In the genomic region with DNA sequence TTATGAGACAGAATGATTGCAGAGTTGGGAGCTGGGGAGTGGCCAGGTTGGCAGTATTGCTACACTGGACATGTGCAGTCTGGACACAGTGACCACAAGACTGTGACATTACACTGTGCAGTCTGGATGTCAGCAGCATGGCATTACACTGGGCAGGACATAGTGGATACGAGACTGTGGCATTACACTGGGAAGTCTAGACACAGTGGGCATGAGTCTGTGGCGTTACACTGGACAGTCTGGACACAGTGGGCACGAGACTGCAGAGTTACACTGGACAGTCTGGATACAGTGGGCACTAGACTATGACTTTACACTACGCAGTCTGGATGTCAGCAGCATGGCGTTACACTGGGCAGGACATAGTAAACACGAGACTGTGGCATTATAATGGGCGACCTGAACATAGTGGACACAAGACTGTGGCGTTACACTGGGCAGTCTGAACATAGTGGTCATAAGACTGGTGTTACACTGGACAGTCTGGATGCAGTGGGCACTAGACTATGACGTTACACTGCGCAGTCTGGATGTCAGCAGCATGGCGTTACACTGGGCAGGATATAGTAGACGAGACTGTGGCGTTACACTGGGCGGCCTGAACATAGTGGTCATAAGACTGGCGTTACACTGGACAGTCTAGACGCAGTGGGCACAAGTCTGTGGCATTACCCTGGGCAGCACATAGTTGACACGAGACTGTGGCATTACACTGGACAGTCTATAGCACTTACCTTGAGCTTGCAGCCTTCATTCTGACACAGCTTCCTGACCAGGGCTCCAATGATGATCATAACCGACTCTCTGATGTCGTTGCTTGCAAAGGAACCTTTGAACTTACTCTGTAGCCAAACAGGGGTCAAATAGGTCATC, we compare ENCODE assay signal across 21 mouse cellular contexts. TPM values are rescaled to one million over a fixed set of nuclear protein-coding genes. Genes with fewer than 3 reads are reported as not detected.
DNase-seq lines count a peak whose midpoint lies in the region; ATAC-seq lines count a peak whose summit lies in the region.
"Had no signal": no experiment of that assay in that cellular context is flagged by ENCODE, and none has a peak within 500 bp of the region (broad histone marks: within the 10 kb centered on the region; RNA-seq: fewer than 3 reads in every experiment).

No protein-coding gene starts in this region.

- H3K9ac ChIP-seq in kidney, embryonic 16.5 days (replicated peaks; ENCODE audit: low read length), result no peak overlapping the region
- H3K9ac ChIP-seq in midbrain, embryonic 12.5 days (replicated peaks), result no peak overlapping the region
- H3K9ac ChIP-seq in intestine, embryonic 16.5 days (ENCODE audit: low read depth, low read length), result no peak overlapping the region
- H3K9ac ChIP-seq: embryonic facial prominence, embryonic 15.5 days; forebrain, embryonic 12.5 days; limb, embryonic 12.5 days had no signal

- H3K9me3 ChIP-seq in kidney, embryonic 16.5 days (ENCODE audit: low read length), result no peaks in the 10 kb centered on the region
- no peaks in the 10 kb centered on the region for H3K9me3 ChIP-seq in midbrain, embryonic 12.5 days
- no peaks in the 10 kb centered on the region for H3K9me3 ChIP-seq in midbrain, embryonic 10.5 days (replicated peaks)
- H3K9me3 ChIP-seq in intestine, embryonic 16.5 days (ENCODE audit: control insufficient read depth, low read length), result no peaks in the 10 kb centered on the region
- H3K9me3 ChIP-seq: embryonic facial prominence, embryonic 15.5 days; forebrain, embryonic 12.5 days; limb, embryonic 12.5 days had no signal

- no peak overlapping the region for H3K27ac ChIP-seq in kidney, embryonic 16.5 days (ENCODE audit: low read length)
- no peak overlapping the region for H3K27ac ChIP-seq in midbrain, embryonic 12.5 days (replicated peaks)
- H3K27ac ChIP-seq in midbrain, embryonic 10.5 days (replicated peaks), result no peak overlapping the region
- no peak overlapping the region for H3K27ac ChIP-seq in intestine, embryonic 16.5 days (ENCODE audit: low read length)
- H3K27ac ChIP-seq: embryonic facial prominence, embryonic 15.5 days; forebrain, embryonic 12.5 days; limb, embryonic 12.5 days had no signal

- no peak overlapping the region for H3K4me3 ChIP-seq in kidney, embryonic 16.5 days (ENCODE audit: low read length)
- H3K4me3 ChIP-seq in midbrain, embryonic 12.5 days, result no peak overlapping the region
- no peak overlapping the region for H3K4me3 ChIP-seq in midbrain, embryonic 10.5 days
- no peak overlapping the region for H3K4me3 ChIP-seq in intestine, embryonic 16.5 days (ENCODE audit: low read length)
- H3K4me3 ChIP-seq: embryonic facial prominence, embryonic 15.5 days; forebrain, embryonic 12.5 days; limb, embryonic 12.5 days had no signal

- H3K27me3 ChIP-seq in kidney, embryonic 16.5 days (ENCODE audit: insufficient read depth, low read length), result no peaks in the 10 kb centered on the region
- H3K27me3 ChIP-seq in midbrain, embryonic 12.5 days, result no peaks in the 10 kb centered on the region
- no peaks in the 10 kb centered on the region for H3K27me3 ChIP-seq in midbrain, embryonic 10.5 days (ENCODE audit: low read depth, poor library complexity, severe bottlenecking)
- no peaks in the 10 kb centered on the region for H3K27me3 ChIP-seq in intestine, embryonic 16.5 days (replicated peaks; ENCODE audit: control insufficient read depth, insufficient read depth, low read length)
- H3K27me3 ChIP-seq: embryonic facial prominence, embryonic 15.5 days; forebrain, embryonic 12.5 days; limb, embryonic 12.5 days had no signal

- H3K4me2 ChIP-seq in kidney, embryonic 16.5 days (replicated peaks; ENCODE audit: low read depth, low read length), result no peak overlapping the region
- no peak overlapping the region for H3K4me2 ChIP-seq in midbrain, embryonic 12.5 days (replicated peaks)
- no peak overlapping the region for H3K4me2 ChIP-seq in intestine, embryonic 16.5 days (ENCODE audit: low read depth, low read length)
- H3K4me2 ChIP-seq: embryonic facial prominence, embryonic 15.5 days; forebrain, embryonic 12.5 days; limb, embryonic 12.5 days had no signal

- DNase-seq in kidney, adult 11 months, result no peak
- no peak for DNase-seq in midbrain, embryonic 10.5 days (ENCODE audit: low spot score)
- no peak for DNase-seq in right cerebral cortex, postnatal 4 days
- DNase-seq in layer of hippocampus, postnatal 25 days (ENCODE audit: extremely low spot score in 1 of 2, low spot score in 1 of 2), result no peak
- DNase-seq: adrenal gland, adult 2 months; cerebellum, adult 11-12 months; kidney, postnatal 36 days; lung, postnatal 14 days; retina, postnatal 1 day; thymus, postnatal 36 days had no signal

- 0 out of 2 replicates have a peak, but pooled peaks have one; percentile 51 for ATAC-seq in kidney, embryonic 16.5 days (ENCODE audit: low FRiP score, low TSS enrichment)
- ATAC-seq in midbrain, embryonic 12.5 days (ENCODE audit: low FRiP score, low read depth), result peak; percentile 54; the same call in 1 of the 2 replicates
- peak; percentile 43 for ATAC-seq in intestine, embryonic 16.5 days
- 0 out of 2 replicates have a peak, but pooled peaks have one; percentile 28 for ATAC-seq in megakaryocyte-erythroid progenitor cell, adult 5-6 weeks (replicated peaks; ENCODE audit: low FRiP score, low TSS enrichment, poor library complexity, severe bottlenecking)
- ATAC-seq: CD4-positive, CD25-positive, alpha-beta regulatory T cell, adult 4 months; hindbrain, embryonic 16.5 days had no signal

- H3K4me1 ChIP-seq in kidney, embryonic 16.5 days (ENCODE audit: insufficient read depth, low read length), result no peaks in the 10 kb centered on the region
- no peaks in the 10 kb centered on the region for H3K4me1 ChIP-seq in midbrain, embryonic 12.5 days
- H3K4me1 ChIP-seq in midbrain, embryonic 10.5 days, result no peaks in the 10 kb centered on the region
- no peaks in the 10 kb centered on the region for H3K4me1 ChIP-seq in intestine, embryonic 16.5 days (ENCODE audit: control insufficient read depth, insufficient read depth, low read length)
- H3K4me1 ChIP-seq: embryonic facial prominence, embryonic 15.5 days; forebrain, embryonic 12.5 days; limb, embryonic 12.5 days had no signal

- WGBS in kidney, embryonic 16.5 days, result 88% methylated on average over 19 of the region's 19 CpGs
- WGBS in midbrain, embryonic 12.5 days, result 91% methylated on average over 19 of the region's 19 CpGs
- WGBS in midbrain, embryonic 10.5 days, result 93% methylated on average over 19 of the region's 19 CpGs
- WGBS in intestine, embryonic 16.5 days, result 91% methylated on average over 19 of the region's 19 CpGs

- H3K36me3 ChIP-seq in kidney, embryonic 16.5 days (ENCODE audit: insufficient read depth, low read length), result no peaks in the 10 kb centered on the region
- no peaks in the 10 kb centered on the region for H3K36me3 ChIP-seq in midbrain, embryonic 12.5 days
- no peaks in the 10 kb centered on the region; the same call in 1 of the 2 replicates for H3K36me3 ChIP-seq in midbrain, embryonic 10.5 days
- peaks cover 3% of the 10 kb centered on the region; the same call in 1 of the 2 replicates for H3K36me3 ChIP-seq in intestine, embryonic 16.5 days (ENCODE audit: control insufficient read depth, insufficient read depth, low read length)
- H3K36me3 ChIP-seq: embryonic facial prominence, embryonic 15.5 days; forebrain, embryonic 12.5 days; limb, embryonic 12.5 days had no signal

RNA-seq across cellular contexts. Expression of a gene that starts 32.1 kb away (rescaled TPM):
- 11.8 and 12.5 TPM in 2 replicates for polyA plus RNA-seq in kidney, embryonic 16.5 days (2015; fragmentation: Nextera tagmentation; extraction: Ambion mirVana)
- 14.0 and 15.6 TPM in 2 replicates for polyA plus RNA-seq in midbrain, embryonic 12.5 days (2016; fragmentation: Nextera tagmentation; extraction: Ambion mirVana)
- 17.8 and 19.5 TPM in 2 replicates for polyA plus RNA-seq in midbrain, embryonic 10.5 days (2016; fragmentation: Nextera tagmentation; extraction: Ambion mirVana)
- polyA plus RNA-seq in intestine, embryonic 16.5 days (2015; fragmentation: Nextera tagmentation; extraction: Ambion mirVana), result 9.2 and 9.4 TPM in 2 replicates
- 4.4 and 7.3 TPM in 2 replicates for total RNA-seq in megakaryocyte-erythroid progenitor cell, adult 5-6 weeks (2014; fragmentation: Nextera tagmentation)
- 8.5 and 30.6 TPM in 2 replicates for total RNA-seq in megakaryocyte-erythroid progenitor cell, adult 5-6 weeks (2017)
- 1 to 10 TPM; 4.2 to 4.9 TPM for total RNA-seq in layer of hippocampus, postnatal 25 days (2021)

RNA-seq across cellular contexts. Expression of a gene that starts 33.6 kb away (rescaled TPM):
- 7.6 and 8.1 TPM in 2 replicates for polyA plus RNA-seq in kidney, embryonic 16.5 days (2015; fragmentation: Nextera tagmentation; extraction: Ambion mirVana)
- 12.4 and 14.1 TPM in 2 replicates for polyA plus RNA-seq in midbrain, embryonic 12.5 days (2016; fragmentation: Nextera tagmentation; extraction: Ambion mirVana)
- polyA plus RNA-seq in midbrain, embryonic 10.5 days (2016; fragmentation: Nextera tagmentation; extraction: Ambion mirVana), result 11.3 and 12.5 TPM in 2 replicates
- polyA plus RNA-seq in intestine, embryonic 16.5 days (2015; fragmentation: Nextera tagmentation; extraction: Ambion mirVana), result 405 and 573 TPM in 2 replicates
- 1.2 and 3.3 TPM in 2 replicates for total RNA-seq in megakaryocyte-erythroid progenitor cell, adult 5-6 weeks (2014; fragmentation: Nextera tagmentation)
- 2.7 and 3.4 TPM in 2 replicates for total RNA-seq in megakaryocyte-erythroid progenitor cell, adult 5-6 weeks (2017)
- 1 to 10 TPM; 5.3 to 5.8 TPM for total RNA-seq in layer of hippocampus, postnatal 25 days (2021)

RNA-seq across cellular contexts. Expression of a gene that starts 44.0 kb away (rescaled TPM):
- polyA plus RNA-seq in kidney, embryonic 16.5 days (2015; fragmentation: Nextera tagmentation; extraction: Ambion mirVana), result 0.12 TPM in 1 of 2 replicates, not detected in the other
- not detected in 2 replicates for polyA plus RNA-seq in midbrain, embryonic 12.5 days (2016; fragmentation: Nextera tagmentation; extraction: Ambion mirVana)
- not detected in 2 replicates for polyA plus RNA-seq in midbrain, embryonic 10.5 days (2016; fragmentation: Nextera tagmentation; extraction: Ambion mirVana)
- 0.17 TPM in 1 of 2 replicates, not detected in the other for polyA plus RNA-seq in intestine, embryonic 16.5 days (2015; fragmentation: Nextera tagmentation; extraction: Ambion mirVana)
- total RNA-seq in megakaryocyte-erythroid progenitor cell, adult 5-6 weeks (2014; fragmentation: Nextera tagmentation), result not detected in 2 replicates
- not detected in 2 replicates for total RNA-seq in megakaryocyte-erythroid progenitor cell, adult 5-6 weeks (2017)
- total RNA-seq in layer of hippocampus, postnatal 25 days (2021), result under 1 TPM in 1 of 2 experiments, not detected in 1; 0.28 TPM
- total RNA-seq: adrenal gland, adult 2 months; MEL; neutrophil, adult 5-6 weeks had no signal
- polyA plus RNA-seq: adrenal gland, adult 2 months; CD4-positive, CD25-positive, alpha-beta regulatory T cell, adult 4 months; forebrain, embryonic 12.5 days had no signal

RNA-seq across cellular contexts. Expression of a gene that starts 46.3 kb away (rescaled TPM):
- polyA plus RNA-seq in kidney, embryonic 16.5 days (2015; fragmentation: Nextera tagmentation; extraction: Ambion mirVana), result 0.52 and 0.54 TPM in 2 replicates
- polyA plus RNA-seq in midbrain, embryonic 12.5 days (2016; fragmentation: Nextera tagmentation; extraction: Ambion mirVana), result 0.05 TPM in 2 replicates
- 0.01 TPM in 1 of 2 replicates, not detected in the other for polyA plus RNA-seq in midbrain, embryonic 10.5 days (2016; fragmentation: Nextera tagmentation; extraction: Ambion mirVana)
- polyA plus RNA-seq in intestine, embryonic 16.5 days (2015; fragmentation: Nextera tagmentation; extraction: Ambion mirVana), result 0.15 and 0.18 TPM in 2 replicates
- not detected in 2 replicates for total RNA-seq in megakaryocyte-erythroid progenitor cell, adult 5-6 weeks (2014; fragmentation: Nextera tagmentation)
- not detected in 2 replicates for total RNA-seq in megakaryocyte-erythroid progenitor cell, adult 5-6 weeks (2017)
- total RNA-seq in layer of hippocampus, postnatal 25 days (2021), result 1 to 10 TPM; 1.5 to 2.4 TPM
- polyA plus RNA-seq: CD4-positive, CD25-positive, alpha-beta regulatory T cell, adult 4 months had no signal

Comparison
In these comparisons a context has a peak if more than half of its experiments do, and no peak if none do; other contexts are left out.
1. RNA of a gene that starts 33.6 kb away (polyA plus RNA-seq): 405 to 573 TPM in intestine, embryonic 16.5 days; 12.4 to 14.1 TPM in midbrain, embryonic 12.5 days, 11.3 to 12.5 TPM in midbrain, embryonic 10.5 days and 7.6 to 8.1 TPM in kidney, embryonic 16.5 days; every median in the first group is over 10 times any median in the second.
2. Peak in every context shown above with its lines, with median percentiles within 50 percentile points of each other: ATAC-seq.